Mouse (Mus musculus) heart, embryonic 11.5 days (tissue): ENCODE results near the gene Gli3. TPM values are rescaled to one million over a fixed set of nuclear protein-coding genes. Genes with fewer than 3 reads are reported as not detected.

Experiments used
- ATAC-seq: fragments of 200-750 bp; cut with Nextera tagmentation; replicated peaks from 2 replicates; pipeline ENCODE4 v1.8.0; 2017; ENCODE audit warnings: moderate library complexity; ENCODE audit not compliant: insufficient number of reproducible peaks, low FRiP score, low TSS enrichment
- H3K27ac ChIP-seq: fragments of 300-500 bp; sonication (generic); 2 replicates; pipeline ENCODE4 v1.5.1; 2014; ENCODE audit warnings: mild to moderate bottlenecking, low read depth, low read length
- H3K27me3 ChIP-seq: fragments of 300-500 bp; sonication (generic); 2 replicates; pipeline ENCODE4 v1.6.1; 2014; ENCODE audit warnings: mild to moderate bottlenecking, low read length, mixed read lengths; ENCODE audit not compliant: control insufficient read depth, insufficient read depth
- H3K36me3 ChIP-seq: fragments of 300-500 bp; sonication (generic); 2 replicates; pipeline ENCODE4 v1.6.1; 2014; ENCODE audit warnings: mild to moderate bottlenecking, low read length, moderate library complexity, mixed read lengths; ENCODE audit not compliant: control insufficient read depth, insufficient read depth
- H3K4me1 ChIP-seq: fragments of 300-500 bp; sonication (generic); 2 replicates; pipeline ENCODE4 v1.6.1; 2014; ENCODE audit warnings: low read length; ENCODE audit not compliant: control insufficient read depth, insufficient read depth
- H3K4me2 ChIP-seq: fragments of 300-500 bp; sonication (generic); 2 replicates; pipeline ENCODE4 v1.6.1; 2014; ENCODE audit warnings: mild to moderate bottlenecking, moderate library complexity
- H3K4me3 ChIP-seq: fragments of 300-500 bp; sonication (generic); 2 replicates; pipeline ENCODE4 v1.5.1; 2014; ENCODE audit warnings: low read depth, low read length
- H3K9ac ChIP-seq: fragments of 300-500 bp; sonication (generic); 2 replicates; pipeline ENCODE4 v1.6.1; 2014; ENCODE audit warnings: mild to moderate bottlenecking, low read depth, low read length, moderate library complexity
- H3K9me3 ChIP-seq: fragments of 300-500 bp; sonication (generic); replicated peaks from 2 replicates; pipeline ENCODE4 v1.6.1; 2016; ENCODE audit warnings: low read length; ENCODE audit not compliant: control insufficient read depth
- WGBS: fragments of 180-500 bp; shearing (Covaris S2); extraction: QIAGEN DNeasy Blood & Tissue Kit; methylation state at CpG from one replicate; pipeline ENCODE4 v1.1.7; 2014; ENCODE audit not compliant: insufficient replicate concordance; 5-methylcytosine and 5-hydroxymethylcytosine counted together
- polyA plus RNA-seq: library from polyadenylated mRNA; unstranded; fragments of >200 nt; fragmentation: Nextera tagmentation; extraction: Ambion mirVana; gene quantifications from 2 replicates; pipeline ENCODE4 v1.2.1, GENCODE M21; 2014

Gene Gli3
- polyA plus RNA-seq, 1 experiment from 2014 or later = 11.4 TPM

- H3K9ac ChIP-seq = no peak overlapping the region
- no peaks in the 10 kb centered on the region for H3K9me3 ChIP-seq
- no peak overlapping the region for H3K4me3 ChIP-seq
- no peak for ATAC-seq
- no peak overlapping the region for H3K27ac ChIP-seq
- WGBS = 61% methylated on average over 3 of the region's 3 CpGs
- no peaks in the 10 kb centered on the region for H3K36me3 ChIP-seq
- peaks cover 3% of the 10 kb centered on the region for H3K4me1 ChIP-seq
- H3K4me2 ChIP-seq = no peak overlapping the region
- no peaks in the 10 kb centered on the region for H3K27me3 ChIP-seq
Measured at GRCm38 (mm10) chr13:15470056-15470455, 7.0 kb downstream of the Gli3 start.

GRCm38 (mm10) chr13:15472712-15473111, 9.7 kb downstream of the Gli3 start:
- H3K9me3 ChIP-seq = no peaks in the 10 kb centered on the region
- H3K27ac ChIP-seq = no peak overlapping the region
- H3K9ac ChIP-seq = no peak overlapping the region
- H3K4me1 ChIP-seq = no peaks in the 10 kb centered on the region
- no peak for ATAC-seq
- H3K4me3 ChIP-seq = no peak overlapping the region
- H3K27me3 ChIP-seq = no peaks in the 10 kb centered on the region
- H3K36me3 ChIP-seq = no peaks in the 10 kb centered on the region
- no peak overlapping the region for H3K4me2 ChIP-seq
- whole genome bisulfite sequencing = 77% methylated on average over 3 of the region's 3 CpGs

- Histone ChIP-seq H3K9ac (no peak overlapping the region), H3K4me3 (no peak overlapping the region), H3K9me3 (no peaks in the 10 kb centered on the region), H3K27me3 (no peaks in the 10 kb centered on the region), H3K36me3 (no peaks in the 10 kb centered on the region), H3K4me2 (no peak overlapping the region), H3K27ac (no peak overlapping the region), H3K4me1 (no peaks in the 10 kb centered on the region)
- ATAC-seq = no peak
- 55% methylated on average over 2 of the region's 2 CpGs for WGBS
Measured at GRCm38 (mm10) chr13:15474393-15474792, 11.4 kb downstream of the Gli3 start.

GRCm38 (mm10) chr13:15486033-15486891, 23.2 kb downstream of the Gli3 start:
- 66% methylated on average over 14 of the region's 14 CpGs for WGBS
- H3K4me2 ChIP-seq = no peak overlapping the region
- no peak overlapping the region for H3K9ac ChIP-seq
- H3K9me3 ChIP-seq = no peaks in the 10 kb centered on the region
- no peak for ATAC-seq
- no peaks in the 10 kb centered on the region for H3K36me3 ChIP-seq
- no peak overlapping the region for H3K27ac ChIP-seq
- H3K4me3 ChIP-seq = no peak overlapping the region
- H3K4me1 ChIP-seq = no peaks in the 10 kb centered on the region
- no peaks in the 10 kb centered on the region for H3K27me3 ChIP-seq

- Histone ChIP-seq H3K4me2 (no peak overlapping the region), H3K9ac (no peak overlapping the region), H3K27ac (no peak overlapping the region), H3K9me3 (no peaks in the 10 kb centered on the region), H3K36me3 (no peaks in the 10 kb centered on the region), H3K4me1 (no peaks in the 10 kb centered on the region), H3K27me3 (no peaks in the 10 kb centered on the region), H3K4me3 (no peak overlapping the region)
- 29% methylated on average over 7 of the region's 7 CpGs for WGBS
- no peak for ATAC-seq
Measured at GRCm38 (mm10) chr13:15487334-15487733, 24.3 kb downstream of the Gli3 start.

- no peaks in the 10 kb centered on the region for H3K4me1 ChIP-seq
- no peak overlapping the region for H3K9ac ChIP-seq
- no peak overlapping the region for H3K27ac ChIP-seq
- WGBS = 58% methylated on average over 1 of the region's 1 CpGs
- H3K27me3 ChIP-seq = no peaks in the 10 kb centered on the region
- no peak overlapping the region for H3K4me2 ChIP-seq
- ATAC-seq = no peak
- no peaks in the 10 kb centered on the region for H3K9me3 ChIP-seq
- no peaks in the 10 kb centered on the region for H3K36me3 ChIP-seq
- no peak overlapping the region for H3K4me3 ChIP-seq
Measured at GRCm38 (mm10) chr13:15488065-15488464, 25.0 kb downstream of the Gli3 start.

- H3K9me3 ChIP-seq = no peaks in the 10 kb centered on the region
- H3K27ac ChIP-seq = no peak overlapping the region
- H3K36me3 ChIP-seq = no peaks in the 10 kb centered on the region
- H3K4me2 ChIP-seq = no peak overlapping the region
- no peak overlapping the region for H3K9ac ChIP-seq
- 77% methylated on average over 4 of the region's 4 CpGs for WGBS
- H3K4me1 ChIP-seq = no peaks in the 10 kb centered on the region
- H3K4me3 ChIP-seq = no peak overlapping the region
- H3K27me3 ChIP-seq = no peaks in the 10 kb centered on the region
- no peak for ATAC-seq
Measured at GRCm38 (mm10) chr13:15495820-15496219, 32.8 kb downstream of the Gli3 start.

GRCm38 (mm10) chr13:15498338-15498737, 35.3 kb downstream of the Gli3 start:
- Histone ChIP-seq H3K4me2 (no peak overlapping the region), H3K4me3 (no peak overlapping the region), H3K27ac (no peak overlapping the region), H3K9me3 (no peaks in the 10 kb centered on the region), H3K4me1 (no peaks in the 10 kb centered on the region), H3K27me3 (no peaks in the 10 kb centered on the region), H3K36me3 (no peaks in the 10 kb centered on the region), H3K9ac (no peak overlapping the region)
- ATAC-seq = no peak
- 63% methylated on average over 4 of the region's 4 CpGs for WGBS

GRCm38 (mm10) chr13:15510925-15511324, 47.9 kb downstream of the Gli3 start:
- no peak for ATAC-seq
- no peak overlapping the region for H3K4me3 ChIP-seq
- H3K4me1 ChIP-seq = no peaks in the 10 kb centered on the region
- no peak overlapping the region for H3K27ac ChIP-seq
- H3K9ac ChIP-seq = no peak overlapping the region
- H3K36me3 ChIP-seq = no peaks in the 10 kb centered on the region
- H3K4me2 ChIP-seq = no peak overlapping the region
- no peaks in the 10 kb centered on the region for H3K27me3 ChIP-seq
- H3K9me3 ChIP-seq = no peaks in the 10 kb centered on the region
